Mouse (Mus musculus) megakaryocyte, embryonic 14.5 days (primary cell): Measurements from ENCODE around the gene Rab39.

ENCODE experiments used
- FLI1 ChIP-seq: IDR thresholded peaks from 2 replicates; pipeline ENCODE4 v1.6.1; 2012; ENCODE audit warnings: low read length, inconsistent platforms, mixed read lengths
- GATA1 ChIP-seq: IDR thresholded peaks from 3 replicates; pipeline ENCODE4 v1.6.1; 2012; ENCODE audit warnings: mixed read lengths, low read length, inconsistent platforms, borderline replicate concordance

- TF ChIP-seq GATA1 (no peak), FLI1 (no peak)
Observed at GRCm38 (mm10) chr9:53666665-53667019, 39.4 kb downstream of the Rab39 start.
